27 mouse cellular contexts compared by ENCODE assay signal in the genomic region with DNA sequence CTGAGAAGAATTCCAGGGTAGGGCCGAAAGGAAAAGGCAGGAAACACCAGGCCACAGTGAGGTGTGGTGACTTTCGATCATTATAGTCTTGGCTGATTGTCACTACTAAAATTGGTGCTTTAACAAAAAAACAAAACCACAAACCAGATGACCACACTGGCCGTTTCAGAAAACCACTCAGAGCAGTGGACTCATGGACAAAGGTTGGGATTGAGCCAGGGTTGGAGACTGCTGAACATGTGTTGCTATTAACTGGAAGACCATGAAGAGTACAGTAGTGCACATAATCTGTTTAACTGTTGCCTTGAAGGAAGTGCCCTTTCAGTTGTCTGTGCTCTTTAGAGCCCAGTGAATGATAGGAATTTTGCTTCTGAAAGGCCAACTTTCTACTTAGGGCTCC. TPM values are rescaled to one million over a fixed set of nuclear protein-coding genes. Genes with fewer than 3 reads are reported as not detected.
DNase-seq lines count a peak whose midpoint lies in the region; ATAC-seq lines count a peak whose summit lies in the region.
"Had no signal": no experiment of that assay in that cellular context is flagged by ENCODE, and none has a peak within 500 bp of the region (broad histone marks: within the 10 kb centered on the region; RNA-seq: fewer than 3 reads in every experiment).

No protein-coding gene starts in this region.

- DNase-seq in gastrocnemius, adult 18-20 months (ENCODE audit: low spot score) = peak; percentile 21
- DNase-seq in gastrocnemius, postnatal 4 days (ENCODE audit: low spot score in 2 of 2) = no peak
- DNase-seq in thymus, postnatal 14 days = peak; percentile 0
- no peak for DNase-seq in thymus, adult 18-20 months
- peak; percentile 48 for DNase-seq in gastrocnemius, postnatal 14 days
- no peak for DNase-seq in kidney, postnatal 36 days
- DNase-seq in forebrain, embryonic 11.5 days (ENCODE audit: low spot score) = no peak
- DNase-seq in hindbrain, embryonic 11.5 days (ENCODE audit: low spot score) = no peak
- DNase-seq: adrenal gland, adult 2 months; B cell, adult 2 months; cerebellum, adult 9-10 months; heart, postnatal 36 days; liver, postnatal 0 days; lung, postnatal 36 days; retina, postnatal 1 day had no signal

- no peaks in the 10 kb centered on the region for H3K36me3 ChIP-seq in forebrain, embryonic 11.5 days (ENCODE audit: control insufficient read depth, insufficient read depth, low read length)
- no peaks in the 10 kb centered on the region for H3K36me3 ChIP-seq in hindbrain, embryonic 11.5 days (ENCODE audit: control insufficient read depth, insufficient read depth, low read length)
- H3K36me3 ChIP-seq: hindbrain, embryonic 15.5 days had no signal

- no peaks in the 10 kb centered on the region for H3K4me1 ChIP-seq in forebrain, embryonic 11.5 days (replicated peaks; ENCODE audit: control insufficient read depth, insufficient read depth, low read length)
- no peaks in the 10 kb centered on the region for H3K4me1 ChIP-seq in hindbrain, embryonic 11.5 days (replicated peaks; ENCODE audit: control insufficient read depth, insufficient read depth, low read length)
- H3K4me1 ChIP-seq: hindbrain, embryonic 15.5 days; kidney, embryonic 15.5 days had no signal

- H3K9ac ChIP-seq in forebrain, embryonic 11.5 days (ENCODE audit: low read length) = no peak overlapping the region
- H3K9ac ChIP-seq in hindbrain, embryonic 11.5 days (ENCODE audit: low read depth, low read length) = no peak overlapping the region
- H3K9ac ChIP-seq: embryonic facial prominence, embryonic 12.5 days; hindbrain, embryonic 15.5 days; kidney, embryonic 15.5 days; limb, embryonic 13.5 days; liver, postnatal 0 days had no signal

- H3K4me3 ChIP-seq in forebrain, embryonic 11.5 days (ENCODE audit: low read depth, low read length) = no peak overlapping the region
- H3K4me3 ChIP-seq in hindbrain, embryonic 11.5 days (ENCODE audit: low read depth, low read length) = no peak overlapping the region
- H3K4me3 ChIP-seq: embryonic facial prominence, embryonic 12.5 days; hindbrain, embryonic 15.5 days; kidney, embryonic 15.5 days; limb, embryonic 13.5 days had no signal

- intact Hi-C loops in gastrocnemius, postnatal 14 days (cut with DNase I; ENCODE audit: low total_unique reads) = no loop called here

- 86% methylated on average over 3 of the region's 3 CpGs for WGBS in forebrain, embryonic 11.5 days
- WGBS in hindbrain, embryonic 11.5 days = 92% methylated on average over 3 of the region's 3 CpGs

- no peak overlapping the region for H3K4me2 ChIP-seq in forebrain, embryonic 11.5 days (ENCODE audit: low read depth, low read length, severe bottlenecking)
- no peak overlapping the region for H3K4me2 ChIP-seq in hindbrain, embryonic 11.5 days (replicated peaks; ENCODE audit: low read depth, low read length)
- H3K4me2 ChIP-seq: embryonic facial prominence, embryonic 12.5 days; hindbrain, embryonic 15.5 days; kidney, embryonic 15.5 days; limb, embryonic 13.5 days had no signal

- no peaks in the 10 kb centered on the region for H3K9me3 ChIP-seq in forebrain, embryonic 11.5 days (ENCODE audit: control insufficient read depth, low read length)
- no peaks in the 10 kb centered on the region for H3K9me3 ChIP-seq in hindbrain, embryonic 11.5 days (ENCODE audit: control insufficient read depth, low read length)
- H3K9me3 ChIP-seq: embryonic facial prominence, embryonic 12.5 days; hindbrain, embryonic 15.5 days; kidney, embryonic 15.5 days; limb, embryonic 13.5 days had no signal

- no peak overlapping the region for H3K27ac ChIP-seq in forebrain, embryonic 11.5 days (ENCODE audit: low read depth, low read length)
- H3K27ac ChIP-seq in hindbrain, embryonic 11.5 days (ENCODE audit: low read depth, low read length) = no peak overlapping the region
- H3K27ac ChIP-seq: embryonic facial prominence, embryonic 12.5 days; hindbrain, embryonic 15.5 days; kidney, embryonic 15.5 days; limb, embryonic 13.5 days had no signal

- ATAC-seq in forebrain, embryonic 11.5 days (replicated peaks; ENCODE audit: low FRiP score) = no peak
- ATAC-seq in hindbrain, embryonic 11.5 days (ENCODE audit: low FRiP score) = no peak
- ATAC-seq: intestine, postnatal 0 days; liver, postnatal 0 days had no signal

- H3K27me3 ChIP-seq in forebrain, embryonic 11.5 days (ENCODE audit: control insufficient read depth, insufficient read depth, low read length) = no peaks in the 10 kb centered on the region
- no peaks in the 10 kb centered on the region for H3K27me3 ChIP-seq in hindbrain, embryonic 11.5 days (ENCODE audit: control insufficient read depth, insufficient read depth, low read length)
- H3K27me3 ChIP-seq: embryonic facial prominence, embryonic 12.5 days; hindbrain, embryonic 15.5 days; kidney, embryonic 15.5 days; limb, embryonic 13.5 days had no signal

RNA-seq across cellular contexts. Expression of a gene that starts 8.9 kb away (rescaled TPM):
- total RNA-seq in gastrocnemius, adult 18-20 months (2021) = not detected
- not detected for total RNA-seq in gastrocnemius, postnatal 4 days (2021)
- total RNA-seq in gastrocnemius, postnatal 14 days (2021) = not detected
- polyA plus RNA-seq in forebrain, embryonic 11.5 days (2014; fragmentation: Nextera tagmentation; extraction: Ambion mirVana) = not detected in 2 replicates
- polyA plus RNA-seq in hindbrain, embryonic 11.5 days (2014; fragmentation: Nextera tagmentation; extraction: Ambion mirVana) = not detected in 2 replicates
- total RNA-seq: adrenal gland, adult 2 months; heart, postnatal 36 days; layer of hippocampus, postnatal 25 days; left cerebral cortex, postnatal 10 days had no signal
- polyA plus RNA-seq: adrenal gland, adult 2 months; cortical plate, adult 2 months; embryonic facial prominence, embryonic 12.5 days; gonadal fat pad, adult 2 months; heart, embryonic 14.5 days; hindbrain, embryonic 15.5 days; limb, embryonic 13.5 days; midbrain, postnatal 0 days; urinary bladder, adult 2 months had no signal

Comparison
In these comparisons a context has a peak if more than half of its experiments do, and no peak if none do; other contexts are left out.
1. DNase-seq: peak in gastrocnemius, adult 18-20 months (single experiment), thymus, postnatal 14 days (single experiment) and gastrocnemius, postnatal 14 days (single experiment); none in gastrocnemius, postnatal 4 days (0 of 2), thymus, adult 18-20 months (0 of 2), kidney, postnatal 36 days (0 of 2), forebrain, embryonic 11.5 days (single experiment) and hindbrain, embryonic 11.5 days (single experiment).